In the genomic region with DNA sequence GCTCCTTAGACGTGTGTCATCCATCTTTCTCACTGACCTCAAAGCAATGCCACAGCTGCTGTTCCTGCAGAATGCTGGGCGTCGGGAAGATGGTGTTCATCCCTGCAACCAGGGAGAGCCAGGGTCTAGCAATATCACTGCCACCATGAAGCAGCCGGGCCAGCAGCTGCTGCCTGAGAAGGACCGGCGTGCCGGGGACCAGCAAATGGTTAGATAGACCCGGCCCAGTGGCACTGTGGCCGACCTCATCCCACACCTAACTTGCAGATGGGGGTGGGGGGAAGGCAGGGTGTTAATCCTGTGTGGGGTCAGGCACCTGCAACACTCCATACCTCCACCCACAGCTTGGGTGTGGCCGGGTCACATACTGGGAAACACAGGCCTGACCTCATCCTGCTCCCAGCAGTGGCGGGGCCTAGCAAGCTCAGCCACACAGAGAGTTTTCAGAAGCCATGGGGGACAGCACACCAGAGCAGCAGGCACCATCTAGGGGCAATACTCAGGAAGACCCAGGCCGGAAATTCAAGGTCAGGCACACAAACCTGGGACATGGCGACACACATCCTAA, we compare ENCODE assay signal across 18 mouse cellular contexts. TPM values are rescaled to one million over a fixed set of nuclear protein-coding genes. Genes with fewer than 3 reads are reported as not detected.
DNase-seq lines count a peak whose midpoint lies in the region; ATAC-seq and TF ChIP-seq lines count a peak whose summit lies in the region.
"Had no signal": no experiment of that assay in that cellular context is flagged by ENCODE, and none has a peak within 500 bp of the region (broad histone marks: within the 10 kb centered on the region; RNA-seq: fewer than 3 reads in every experiment).

No protein-coding gene starts in this region.

- no peaks in the 10 kb centered on the region for H3K27me3 ChIP-seq in intestine, embryonic 15.5 days (replicated peaks)
- no peaks in the 10 kb centered on the region for H3K27me3 ChIP-seq in intestine, postnatal 0 days (replicated peaks; ENCODE audit: control insufficient read depth, insufficient read depth, low read length)
- H3K27me3 ChIP-seq in thymus, adult 2 months (ENCODE audit: control insufficient read depth, insufficient read depth, low read length), result no peaks in the 10 kb centered on the region
- no peaks in the 10 kb centered on the region for H3K27me3 ChIP-seq in stomach, embryonic 15.5 days (replicated peaks)
- H3K27me3 ChIP-seq: embryonic facial prominence, embryonic 12.5 days; limb, embryonic 13.5 days; midbrain, embryonic 12.5 days had no signal

- peaks cover 17% of the 10 kb centered on the region for H3K4me1 ChIP-seq in intestine, embryonic 15.5 days (replicated peaks)
- H3K4me1 ChIP-seq in intestine, postnatal 0 days (replicated peaks; ENCODE audit: control insufficient read depth, insufficient read depth, low read length), result 0 out of 2 replicates have a peak, but pooled peaks cover 2% of the 10 kb centered on the region
- H3K4me1 ChIP-seq in thymus, adult 2 months (replicated peaks; ENCODE audit: control insufficient read depth, insufficient read depth, low read length), result peaks cover 89% of the 10 kb centered on the region
- peaks cover 20% of the 10 kb centered on the region for H3K4me1 ChIP-seq in bone marrow, adult 2 months (ENCODE audit: control insufficient read depth, insufficient read depth, low read length)
- H3K4me1 ChIP-seq in stomach, embryonic 15.5 days, result peaks cover 31% of the 10 kb centered on the region; the same call in 1 of the 2 replicates

- no peak overlapping the region for H3K4me3 ChIP-seq in intestine, embryonic 15.5 days (replicated peaks)
- H3K4me3 ChIP-seq in intestine, postnatal 0 days (ENCODE audit: low read depth, low read length), result no peak overlapping the region
- H3K4me3 ChIP-seq in thymus, adult 2 months (ENCODE audit: control insufficient read depth, insufficient read depth, low read length), result no peak overlapping the region
- no peak overlapping the region for H3K4me3 ChIP-seq in bone marrow, adult 2 months (replicated peaks; ENCODE audit: control insufficient read depth, low read depth, low read length)
- H3K4me3 ChIP-seq in stomach, embryonic 15.5 days (replicated peaks), result no peak overlapping the region
- H3K4me3 ChIP-seq: embryonic facial prominence, embryonic 12.5 days; heart, adult 2 months; limb, embryonic 13.5 days; midbrain, embryonic 12.5 days had no signal

- H3K4me2 ChIP-seq in intestine, embryonic 15.5 days (replicated peaks), result no peak overlapping the region
- no peak overlapping the region for H3K4me2 ChIP-seq in intestine, postnatal 0 days (replicated peaks; ENCODE audit: low read depth)
- H3K4me2 ChIP-seq in stomach, embryonic 15.5 days, result no peak overlapping the region
- H3K4me2 ChIP-seq: embryonic facial prominence, embryonic 12.5 days; limb, embryonic 13.5 days; midbrain, embryonic 12.5 days had no signal

- ATAC-seq in intestine, embryonic 15.5 days, result 0 out of 2 replicates have a peak, but pooled peaks have one; percentile 7
- ATAC-seq in intestine, postnatal 0 days, result no peak
- ATAC-seq in stomach, embryonic 15.5 days (ENCODE audit: insufficient read depth, low FRiP score, low read depth), result no peak; the same call in 1 of the 2 replicates
- ATAC-seq: intestine, embryonic 16.5 days; lung, postnatal 0 days had no signal

- no peak overlapping the region for H3K27ac ChIP-seq in intestine, embryonic 15.5 days
- H3K27ac ChIP-seq in intestine, postnatal 0 days (ENCODE audit: low read depth, low read length), result no peak overlapping the region
- peak overlapping the region; percentile 88 for H3K27ac ChIP-seq in thymus, adult 2 months (ENCODE audit: control insufficient read depth, insufficient read depth, low read length)
- H3K27ac ChIP-seq in bone marrow, adult 2 months (ENCODE audit: control insufficient read depth, insufficient read depth, low read depth, low read length, poor library complexity), result peak overlapping the region; percentile 18
- peak overlapping the region; percentile 88 for H3K27ac ChIP-seq in stomach, embryonic 15.5 days
- H3K27ac ChIP-seq: embryonic facial prominence, embryonic 12.5 days; heart, adult 2 months; limb, embryonic 13.5 days; midbrain, embryonic 12.5 days had no signal

- 71% methylated on average over 13 of the region's 13 CpGs for WGBS in intestine, embryonic 15.5 days
- WGBS in intestine, postnatal 0 days, result 72% methylated on average over 13 of the region's 13 CpGs
- 39% methylated on average over 13 of the region's 13 CpGs for WGBS in thymus, adult 2 months
- WGBS in bone marrow, adult 2 months, result 79% methylated on average over 13 of the region's 13 CpGs
- 54% methylated on average over 13 of the region's 13 CpGs for WGBS in stomach, embryonic 15.5 days

- no peaks in the 10 kb centered on the region for H3K9me3 ChIP-seq in intestine, embryonic 15.5 days
- no peaks in the 10 kb centered on the region for H3K9me3 ChIP-seq in intestine, postnatal 0 days (ENCODE audit: control insufficient read depth)
- H3K9me3 ChIP-seq in stomach, embryonic 15.5 days, result no peaks in the 10 kb centered on the region
- H3K9me3 ChIP-seq: embryonic facial prominence, embryonic 12.5 days; limb, embryonic 13.5 days; midbrain, embryonic 12.5 days had no signal

- H3K36me3 ChIP-seq in intestine, embryonic 15.5 days, result no peaks in the 10 kb centered on the region
- H3K36me3 ChIP-seq in intestine, postnatal 0 days (ENCODE audit: control insufficient read depth, insufficient read depth), result no peaks in the 10 kb centered on the region
- no peaks in the 10 kb centered on the region for H3K36me3 ChIP-seq in thymus, adult 2 months (ENCODE audit: control insufficient read depth, insufficient read depth, low read length)
- no peaks in the 10 kb centered on the region for H3K36me3 ChIP-seq in stomach, embryonic 15.5 days
- H3K36me3 ChIP-seq: embryonic facial prominence, embryonic 12.5 days; limb, embryonic 13.5 days; midbrain, embryonic 12.5 days had no signal

- no peak overlapping the region for H3K9ac ChIP-seq in intestine, embryonic 15.5 days
- no peak overlapping the region for H3K9ac ChIP-seq in intestine, postnatal 0 days (ENCODE audit: low read depth, low read length)
- no peak overlapping the region for H3K9ac ChIP-seq in stomach, embryonic 15.5 days
- H3K9ac ChIP-seq: embryonic facial prominence, embryonic 12.5 days; limb, embryonic 13.5 days; midbrain, embryonic 12.5 days had no signal

- TF ChIP-seq POLR2A in thymus, adult 2 months (IDR thresholded peaks at IDR 0.05; ENCODE audit: control insufficient read depth, extremely low read depth, insufficient read depth, low read length, poor library complexity), result no peak
- TF ChIP-seq POLR2A in bone marrow, adult 2 months (IDR thresholded peaks at IDR 0.05; ENCODE audit: borderline replicate concordance, control insufficient read depth, low read depth, low read length), result no peak

- no peak for TF ChIP-seq CTCF in intestine, postnatal 0 days (IDR thresholded peaks at IDR 0.05; ENCODE audit: low read depth)
- no peak for TF ChIP-seq CTCF in thymus, adult 2 months (IDR thresholded peaks at IDR 0.05; ENCODE audit: borderline replicate concordance, control insufficient read depth, extremely low read depth, insufficient read depth, low read length, poor library complexity)
- TF ChIP-seq CTCF in bone marrow, adult 2 months (IDR thresholded peaks at IDR 0.05; ENCODE audit: control insufficient read depth, insufficient read depth, low read length), result no peak

- DNase-seq in thymus, adult 2 months, result no peak
- DNase-seq in thymus, postnatal 0 days (ENCODE audit: low spot score), result no peak
- DNase-seq in cerebellum, adult 11-12 months, result no peak
- no peak for DNase-seq in kidney, postnatal 36 days
- DNase-seq: adrenal gland, adult 8-10 months; cerebellum, postnatal 36 days; heart, postnatal 36 days; right cerebral cortex, postnatal 4 days had no signal

RNA-seq across cellular contexts. Expression of a gene that starts 38.9 kb away (rescaled TPM):
- polyA plus RNA-seq in intestine, embryonic 15.5 days (2015; fragmentation: Nextera tagmentation; extraction: Ambion mirVana), result 6.2 and 7.0 TPM in 2 replicates
- 3.4 TPM in 2 replicates for polyA plus RNA-seq in intestine, postnatal 0 days (2015; fragmentation: Nextera tagmentation; extraction: Ambion mirVana)
- 156 and 182 TPM in 2 replicates for polyA plus RNA-seq in thymus, adult 2 months (2012; rRNA removed)
- polyA plus RNA-seq in thymus, postnatal 0 days (2015; fragmentation: Nextera tagmentation; extraction: Ambion mirVana), result 55.9 and 58.5 TPM in 2 replicates
- polyA plus RNA-seq in bone marrow, adult 2 months (2011; ENCODE audit: insufficient read depth, insufficient read length, low replicate concordance, missing spikeins), result 9.3 and 23.0 TPM in 2 replicates
- 8.4 and 10.2 TPM in 2 replicates for polyA plus RNA-seq in stomach, embryonic 15.5 days (2015; fragmentation: Nextera tagmentation; extraction: Ambion mirVana)

Comparison
In these comparisons a context has a peak if more than half of its experiments do, and no peak if none do; other contexts are left out.
1. H3K27ac ChIP-seq: peak in thymus, adult 2 months (single experiment), bone marrow, adult 2 months (single experiment) and stomach, embryonic 15.5 days (single experiment); none in intestine, embryonic 15.5 days (single experiment) and intestine, postnatal 0 days (single experiment).